8 mouse cellular contexts compared by ENCODE assay signal in the genomic region with DNA sequence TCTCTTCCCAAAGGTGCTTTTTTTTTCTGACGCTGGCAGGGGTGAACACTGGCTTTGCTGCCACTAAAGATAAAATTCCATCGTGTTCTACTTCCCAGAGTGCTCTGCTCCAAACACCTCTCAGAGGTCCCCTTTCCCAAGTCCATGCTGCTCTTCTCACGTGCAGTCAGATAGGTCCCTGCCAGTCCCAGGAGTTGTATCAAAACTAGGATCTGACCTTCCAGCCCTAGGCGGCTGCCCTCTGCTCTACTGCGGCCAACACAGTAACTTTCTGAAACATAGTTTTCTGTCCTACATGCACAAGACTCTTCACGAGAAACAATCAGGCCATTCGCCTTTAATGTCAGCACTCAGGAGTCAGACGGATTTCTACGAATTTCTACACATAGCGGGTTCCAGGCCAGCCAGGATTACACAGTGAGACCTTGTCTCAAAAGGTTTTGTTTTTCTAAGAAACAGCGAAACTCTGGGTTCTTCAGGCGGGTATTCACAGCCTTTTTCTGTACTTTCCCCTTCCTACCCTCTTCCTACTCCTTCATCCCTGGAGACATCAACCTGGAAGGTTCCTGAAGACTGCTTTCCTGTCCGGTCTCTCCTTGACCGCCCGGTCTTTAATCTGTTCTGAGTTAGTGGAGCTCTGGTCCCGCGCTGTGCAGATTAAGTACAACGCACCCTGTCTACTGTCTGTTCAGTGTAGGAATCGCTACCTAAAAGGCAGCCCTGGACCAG. TPM values are rescaled to one million over a fixed set of nuclear protein-coding genes. Genes with fewer than 3 reads are reported as not detected.
DNase-seq lines count a peak whose midpoint lies in the region; ATAC-seq and TF ChIP-seq lines count a peak whose summit lies in the region.

No protein-coding gene starts in this region.

- 22% methylated on average over 19 of the region's 19 CpGs for WGBS in intestine, postnatal 0 days
- WGBS in neural tube, embryonic 15.5 days, result 37% methylated on average over 19 of the region's 19 CpGs

- peak overlapping the region; percentile 42; the same call in 1 of the 2 replicates for H3K9ac ChIP-seq in intestine, postnatal 0 days (ENCODE audit: low read depth, low read length)
- peak overlapping the region; percentile 60 for H3K9ac ChIP-seq in neural tube, embryonic 15.5 days (replicated peaks)

- no peak for TF ChIP-seq CTCF in intestine, postnatal 0 days (IDR thresholded peaks at IDR 0.05; ENCODE audit: low read depth)

- peak overlapping the region; percentile 48 for H3K4me3 ChIP-seq in intestine, postnatal 0 days (ENCODE audit: low read depth, low read length)
- peak overlapping the region; percentile 60 for H3K4me3 ChIP-seq in neural tube, embryonic 15.5 days (replicated peaks)

- ATAC-seq in intestine, postnatal 0 days, result no peak
- no peak for ATAC-seq in neural tube, embryonic 15.5 days (ENCODE audit: low FRiP score)

- H3K27ac ChIP-seq in intestine, postnatal 0 days (ENCODE audit: low read depth, low read length), result peak overlapping the region; percentile 87
- peak overlapping the region; percentile 81 for H3K27ac ChIP-seq in neural tube, embryonic 15.5 days (replicated peaks)

- no peaks in the 10 kb centered on the region for H3K9me3 ChIP-seq in intestine, postnatal 0 days (ENCODE audit: control insufficient read depth)
- H3K9me3 ChIP-seq in neural tube, embryonic 15.5 days (replicated peaks), result no peaks in the 10 kb centered on the region

- H3K4me2 ChIP-seq in intestine, postnatal 0 days (replicated peaks; ENCODE audit: low read depth), result peak overlapping the region; percentile 81
- H3K4me2 ChIP-seq in neural tube, embryonic 15.5 days, result peak overlapping the region; percentile 71

- no peaks in the 10 kb centered on the region for H3K27me3 ChIP-seq in intestine, postnatal 0 days (replicated peaks; ENCODE audit: control insufficient read depth, insufficient read depth, low read length)
- H3K27me3 ChIP-seq in neural tube, embryonic 15.5 days (replicated peaks), result no peaks in the 10 kb centered on the region

- no peaks in the 10 kb centered on the region for H3K36me3 ChIP-seq in intestine, postnatal 0 days (ENCODE audit: control insufficient read depth, insufficient read depth)
- no peaks in the 10 kb centered on the region for H3K36me3 ChIP-seq in neural tube, embryonic 15.5 days

- H3K4me1 ChIP-seq in intestine, postnatal 0 days (replicated peaks; ENCODE audit: control insufficient read depth, insufficient read depth, low read length), result peaks cover 11% of the 10 kb centered on the region; the same call in 1 of the 2 replicates
- H3K4me1 ChIP-seq in neural tube, embryonic 15.5 days, result peaks cover 18% of the 10 kb centered on the region

- DNase-seq in adrenal gland, adult 2 months, result peak; percentile 45
- no peak for DNase-seq in adrenal gland, adult (ENCODE audit: inconsistent age in 2 of 2, low spot score in 1 of 2)
- peak; percentile 5 for DNase-seq in urinary bladder, postnatal 14 days (ENCODE audit: low spot score)
- DNase-seq in urinary bladder, postnatal 25 days (ENCODE audit: low spot score), result no peak
- DNase-seq in urinary bladder, postnatal 4 days (ENCODE audit: low spot score in 2 of 2), result no peak
- no peak for DNase-seq in adrenal gland, adult 8-10 months

RNA-seq across cellular contexts. Expression of gene Scd1, which starts 19.8 kb away (rescaled TPM):
- total RNA-seq in adrenal gland, adult 2 months (2021), result 1,000 to 10,000 TPM; 1,012 to 3,370 TPM
- polyA plus RNA-seq in adrenal gland, adult 2 months (2012; rRNA removed), result 10,217 and 11,584 TPM in 2 replicates
- 1.5 and 2.6 TPM in 2 replicates for polyA plus RNA-seq in intestine, postnatal 0 days (2015; fragmentation: Nextera tagmentation; extraction: Ambion mirVana)
- polyA plus RNA-seq in neural tube, embryonic 15.5 days (2015; fragmentation: Nextera tagmentation; extraction: Ambion mirVana), result 7.5 and 8.5 TPM in 2 replicates
- 1,000 to 10,000 TPM in 1 of 4 experiments, 100 to 1,000 TPM in 3; 370 to 1,578 (median 696) TPM for total RNA-seq in adrenal gland, adult 8-10 months (2022)

RNA-seq across cellular contexts. Expression of gene Scd4, which starts 55.0 kb away (rescaled TPM):
- total RNA-seq in adrenal gland, adult 2 months (2021), result 1 to 10 TPM; 5.4 to 9.3 TPM
- 0.19 and 0.29 TPM in 2 replicates for polyA plus RNA-seq in adrenal gland, adult 2 months (2012; rRNA removed)
- polyA plus RNA-seq in intestine, postnatal 0 days (2015; fragmentation: Nextera tagmentation; extraction: Ambion mirVana), result 0.04 TPM in 1 of 2 replicates, not detected in the other
- polyA plus RNA-seq in neural tube, embryonic 15.5 days (2015; fragmentation: Nextera tagmentation; extraction: Ambion mirVana), result 0.09 and 0.15 TPM in 2 replicates
- 1 to 10 TPM; 4.5 to 7.6 (median 6.6) TPM for total RNA-seq in adrenal gland, adult 8-10 months (2022)

Comparison
In these comparisons a context has a peak if more than half of its experiments do, and no peak if none do; other contexts are left out.
1. DNase-seq: peak in adrenal gland, adult 2 months (single experiment) and urinary bladder, postnatal 14 days (single experiment); none in adrenal gland, adult (0 of 2), urinary bladder, postnatal 25 days (single experiment), urinary bladder, postnatal 4 days (0 of 2) and adrenal gland, adult 8-10 months (single experiment).
2. RNA of gene Scd1, which starts 19.8 kb away (polyA plus RNA-seq): 10,217 to 11,584 TPM in adrenal gland, adult 2 months; 7.5 to 8.5 TPM in neural tube, embryonic 15.5 days and 1.5 to 2.6 TPM in intestine, postnatal 0 days; every median in the first group is over 1,000 times any median in the second.